In the genomic region with DNA sequence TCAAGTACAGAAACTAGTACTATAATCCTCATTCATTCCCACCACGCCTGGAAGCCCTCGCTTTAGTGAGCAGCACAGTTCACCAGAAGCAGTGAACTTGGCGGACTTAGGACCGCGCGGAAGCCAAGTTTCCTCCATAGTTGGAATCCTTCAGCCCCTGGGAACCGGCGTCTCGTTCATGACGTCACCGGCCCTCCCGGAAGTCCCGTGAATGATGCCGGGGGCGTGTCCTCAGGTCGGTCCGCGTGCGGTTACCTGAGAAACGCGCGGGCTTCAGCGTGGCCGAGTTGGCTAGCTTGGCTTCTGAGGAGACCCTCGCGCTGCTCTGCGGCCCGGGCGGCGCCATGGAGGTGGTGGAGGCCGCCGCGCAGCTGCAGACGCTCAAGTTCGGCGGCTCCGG, we compare ENCODE assay signal across 8 mouse cellular contexts. TPM values are rescaled to one million over a fixed set of nuclear protein-coding genes. Genes with fewer than 3 reads are reported as not detected.
DNase-seq lines count a peak whose midpoint lies in the region; ATAC-seq lines count a peak whose summit lies in the region.

Gene Naf1 (plus strand): TSS at position 195 of the 400 bp plus-strand sequence.

- WGBS in hindbrain, embryonic 12.5 days = under 1% methylated on average over 37 of the region's 37 CpGs

- H3K4me1 ChIP-seq in hindbrain, embryonic 12.5 days = peaks cover 18% of the 10 kb centered on the region

- DNase-seq in NIH3T3 (ENCODE audit: low read depth) = peak; percentile 98
- peak; percentile 98 for DNase-seq in cerebellum, postnatal 10 days
- peak; percentile 91 to 95 for DNase-seq in frontal cortex, postnatal 10 days (ENCODE audit: low spot score in 2 of 2)
- peak; percentile 92 to 95 for DNase-seq in layer of hippocampus, postnatal 14 days (ENCODE audit: low spot score in 2 of 2)
- DNase-seq in lung, postnatal 14 days = peak; percentile 95
- DNase-seq in retina, adult 2 months (ENCODE audit: low read depth, low spot score) = peak; percentile 86
- peak; percentile 90 to 91 for DNase-seq in thymus, postnatal 36 days

- no peaks in the 10 kb centered on the region for H3K9me3 ChIP-seq in hindbrain, embryonic 12.5 days (replicated peaks)

- peak within 1 kb of the TSS; percentile 71 for H3K4me3 ChIP-seq in hindbrain, embryonic 12.5 days

- ATAC-seq in hindbrain, embryonic 12.5 days (ENCODE audit: low FRiP score) = peak; percentile 98

- H3K9ac ChIP-seq in hindbrain, embryonic 12.5 days = peak within 1 kb of the TSS; percentile 73

- peak within 1 kb of the TSS; percentile 82 for H3K4me2 ChIP-seq in hindbrain, embryonic 12.5 days (replicated peaks)

- H3K27me3 ChIP-seq in hindbrain, embryonic 12.5 days = no peaks in the 10 kb centered on the region

- no peaks in the 10 kb centered on the region for H3K36me3 ChIP-seq in hindbrain, embryonic 12.5 days

- H3K27ac ChIP-seq in hindbrain, embryonic 12.5 days = peak within 1 kb of the TSS; percentile 68; the same call in 1 of the 2 replicates

RNA-seq across cellular contexts. Expression of gene Naf1, which starts in this region (rescaled TPM):
- polyA plus RNA-seq in hindbrain, embryonic 12.5 days (2016; fragmentation: Nextera tagmentation; extraction: Ambion mirVana) = 3.6 TPM in 2 replicates
- 10 to 100 TPM; 12.1 to 14.6 TPM for total RNA-seq in layer of hippocampus, postnatal 14 days (2021)

Comparison
In these comparisons a context has a peak if more than half of its experiments do, and no peak if none do; other contexts are left out.
1. Peak in every context shown above with its lines: DNase-seq, ATAC-seq, H3K4me3 ChIP-seq and H3K27ac ChIP-seq.